Mouse (Mus musculus) liver, embryonic 11.5 days (tissue): Measurements from ENCODE around the gene Fzd5. TPM values are rescaled to one million over a fixed set of nuclear protein-coding genes. Genes with fewer than 3 reads are reported as not detected.
A peak's percentile ranks its signal among the peaks of the same experiment; 100 is the strongest.

ENCODE experiments used
- ATAC-seq: fragments of 200-750 bp; cut with Nextera tagmentation; replicated peaks from 2 replicates; pipeline ENCODE4 v1.8.0; 2017; ENCODE audit warnings: moderate number of reproducible peaks, mild to moderate bottlenecking, moderate TSS enrichment, moderate library complexity; ENCODE audit not compliant: low FRiP score
- DNase-seq: peaks from one replicate; pipeline ENCODE4 v3.0.0-alpha.2; 2017; ENCODE audit warnings: low spot score
- H3K27ac ChIP-seq: fragments of 300-500 bp; sonication (generic); 2 replicates; pipeline ENCODE4 v1.5.1; 2014; ENCODE audit warnings: mild to moderate bottlenecking, low read depth, low read length, control low read depth
- H3K27me3 ChIP-seq: fragments of 300-500 bp; sonication (generic); replicated peaks from 2 replicates; pipeline ENCODE4 v1.6.1; 2014; ENCODE audit warnings: low read length, mixed read lengths; ENCODE audit not compliant: control insufficient read depth, insufficient read depth
- H3K36me3 ChIP-seq: fragments of 300-500 bp; sonication (generic); 2 replicates; pipeline ENCODE4 v1.6.1; 2014; ENCODE audit warnings: mild to moderate bottlenecking, low read length, moderate library complexity, mixed read lengths; ENCODE audit not compliant: control insufficient read depth, insufficient read depth
- H3K4me1 ChIP-seq: fragments of 300-500 bp; sonication (generic); replicated peaks from 2 replicates; pipeline ENCODE4 v1.6.1; 2014; ENCODE audit warnings: low read length, mixed read lengths; ENCODE audit not compliant: control insufficient read depth, insufficient read depth
- H3K4me2 ChIP-seq: fragments of 300-500 bp; sonication (generic); 2 replicates; pipeline ENCODE4 v1.6.1; 2014; ENCODE audit warnings: mild to moderate bottlenecking, control low read depth, moderate library complexity
- H3K4me3 ChIP-seq: fragments of 300-500 bp; sonication (generic); 2 replicates; pipeline ENCODE4 v1.5.1; 2014; ENCODE audit warnings: low read depth, low read length, control low read depth
- H3K9ac ChIP-seq: fragments of 300-500 bp; sonication (generic); 2 replicates; pipeline ENCODE4 v1.6.1; 2014; ENCODE audit warnings: low read depth, low read length, control low read depth
- H3K9me3 ChIP-seq: fragments of 300-500 bp; sonication (generic); 2 replicates; pipeline ENCODE4 v1.6.1; 2016; ENCODE audit warnings: low read length, inconsistent platforms, mixed read lengths; ENCODE audit not compliant: control insufficient read depth
- WGBS: fragments of 180-500 bp; shearing (Covaris S2); extraction: QIAGEN DNeasy Blood & Tissue Kit; methylation state at CpG from one replicate; pipeline ENCODE4 v1.1.7; 2014; 5-methylcytosine and 5-hydroxymethylcytosine counted together
- polyA plus RNA-seq: library from polyadenylated mRNA; unstranded; fragments of >200 nt; fragmentation: Nextera tagmentation; extraction: Ambion mirVana; gene quantifications from 2 replicates; pipeline ENCODE4 v1.2.1, GENCODE M21; 2014

Fzd5 gene
- polyA plus RNA-seq, 1 experiment from 2014 or later = 2.2 TPM

GRCm38 (mm10) chr1:64736681-64737501 is 660 bp downstream of the Fzd5 start:
- Histone ChIP-seq H3K9ac (peak overlapping the region; percentile 71), H3K9me3 (no peaks in the 10 kb centered on the region), H3K27ac (peak overlapping the region; percentile 70), H3K4me3 (peak overlapping the region; percentile 65), H3K27me3 (peaks cover 12% of the 10 kb centered on the region), H3K4me1 (peaks cover 39% of the 10 kb centered on the region), H3K36me3 (0 out of 2 replicates have a peak, but pooled peaks cover 2% of the 10 kb centered on the region), H3K4me2 (peak overlapping the region; percentile 100)
- ATAC-seq (no peak), DNase-seq (no peak)
- WGBS = under 1% methylated on average over 55 of the region's 56 CpGs

DNA sequence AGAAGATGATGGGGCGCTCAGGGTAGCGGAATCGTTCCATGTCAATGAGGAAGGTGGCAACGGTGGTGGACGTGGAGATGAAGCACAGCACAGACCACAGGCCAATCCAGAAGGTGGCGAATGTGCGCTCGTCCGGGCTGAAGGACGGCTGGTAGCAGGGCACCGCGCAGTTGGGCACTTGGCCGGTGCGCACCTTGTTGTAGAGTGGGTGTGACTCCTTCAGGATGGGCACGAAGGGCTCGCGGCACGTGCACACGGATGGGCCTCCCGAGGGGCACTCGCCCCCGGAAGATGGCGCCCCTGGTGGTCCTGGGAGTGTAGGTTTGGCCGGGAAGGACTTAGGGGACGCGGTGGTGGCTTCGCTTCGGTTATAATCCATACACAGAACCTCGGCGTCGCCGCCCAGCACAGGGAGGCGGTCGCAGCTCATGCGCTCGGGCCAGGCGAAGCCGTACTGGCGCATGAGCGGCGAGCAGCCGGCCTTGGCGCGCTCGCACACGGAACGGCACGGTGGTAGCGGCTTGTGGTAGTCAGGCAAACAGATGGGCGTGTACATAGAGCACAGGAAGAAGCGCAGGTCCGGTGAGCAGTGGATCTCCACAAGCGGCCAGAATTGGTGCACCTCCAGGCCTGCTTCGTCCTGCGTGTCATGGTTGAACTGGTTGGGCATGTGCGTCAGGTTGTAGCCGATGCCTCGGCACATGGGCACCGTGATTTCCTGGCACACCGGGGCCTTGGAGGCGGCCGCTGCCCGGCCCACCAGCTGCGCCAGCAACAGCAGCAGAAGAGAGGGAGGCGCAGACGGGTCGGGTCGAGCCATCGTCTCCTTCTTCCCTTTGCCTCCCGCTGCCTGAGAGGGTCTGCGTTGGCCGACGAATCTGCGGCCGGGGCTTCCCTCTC is 1.5 kb downstream of the Fzd5 start:
- Histone ChIP-seq H3K27ac (peak overlapping the region; percentile 58), H3K27me3 (peaks cover 12% of the 10 kb centered on the region), H3K36me3 (0 out of 2 replicates have a peak, but pooled peaks cover 2% of the 10 kb centered on the region), H3K4me2 (peak overlapping the region; percentile 100), H3K9me3 (no peaks in the 10 kb centered on the region), H3K4me1 (peaks cover 45% of the 10 kb centered on the region), H3K4me3 (peak overlapping the region; percentile 65), H3K9ac (peak overlapping the region; percentile 71)
- WGBS = 8% methylated on average over 72 of the region's 75 CpGs
- ATAC-seq (0 out of 2 replicates have a peak, but pooled peaks have one; percentile 5), DNase-seq (peak; percentile 64)

DNA sequence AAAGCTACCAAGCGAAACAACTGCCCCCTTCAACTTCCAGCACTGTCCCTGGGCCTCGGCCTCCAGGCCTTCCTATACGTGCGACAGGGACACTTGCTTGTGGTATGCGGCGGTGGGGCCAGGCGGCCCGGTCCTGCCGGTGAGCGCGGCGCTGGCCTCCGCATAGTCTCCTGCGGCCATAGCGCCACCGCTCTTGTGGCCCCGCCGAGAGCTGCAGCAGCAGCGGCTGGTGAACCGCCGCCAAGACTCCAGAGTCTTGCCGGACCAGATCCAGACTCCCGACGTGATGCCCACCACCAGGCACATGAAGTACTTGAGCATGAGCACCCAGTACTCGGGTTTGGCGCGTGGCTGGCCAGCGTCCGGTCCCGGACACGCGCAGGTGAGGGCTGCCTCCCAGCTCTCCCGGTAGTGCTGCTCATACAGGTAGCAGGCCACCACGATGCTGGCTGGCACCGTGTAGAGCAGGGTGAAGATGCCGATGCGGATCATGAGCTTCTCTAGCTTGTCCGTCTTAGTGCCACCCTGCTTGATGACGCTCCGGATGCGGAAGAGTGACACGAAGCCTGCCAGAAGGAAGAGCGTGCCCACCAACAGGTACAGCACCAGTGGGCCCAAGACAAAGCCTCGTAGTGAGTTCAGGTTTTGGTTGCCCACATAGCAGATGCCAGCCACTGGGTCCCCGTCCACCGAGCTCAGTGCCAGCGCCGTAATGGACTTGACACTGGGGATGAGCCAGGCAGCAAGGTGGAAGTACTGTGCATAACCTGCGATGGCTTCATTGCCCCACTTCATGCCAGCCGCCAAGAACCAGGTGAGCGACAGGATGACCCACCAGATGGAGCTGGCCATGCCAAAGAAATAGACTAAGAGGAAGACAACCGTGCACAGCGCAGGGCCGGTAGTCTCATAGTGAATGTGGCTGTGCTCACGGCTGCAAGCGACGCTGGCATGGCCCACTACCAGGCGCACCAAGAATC is 2.5 kb downstream of the Fzd5 start:
- Histone ChIP-seq H3K27me3 (peaks cover 12% of the 10 kb centered on the region), H3K4me1 (peaks cover 45% of the 10 kb centered on the region), H3K9me3 (no peaks in the 10 kb centered on the region), H3K27ac (peak overlapping the region; percentile 89), H3K36me3 (0 out of 2 replicates have a peak, but pooled peaks cover 2% of the 10 kb centered on the region), H3K4me3 (peak overlapping the region; percentile 65), H3K4me2 (peak overlapping the region; percentile 100), H3K9ac (peak overlapping the region; percentile 68)
- 35% methylated on average over 58 of the region's 58 CpGs for WGBS
- DNase-seq (peak; percentile 68), ATAC-seq (no peak)

DNA sequence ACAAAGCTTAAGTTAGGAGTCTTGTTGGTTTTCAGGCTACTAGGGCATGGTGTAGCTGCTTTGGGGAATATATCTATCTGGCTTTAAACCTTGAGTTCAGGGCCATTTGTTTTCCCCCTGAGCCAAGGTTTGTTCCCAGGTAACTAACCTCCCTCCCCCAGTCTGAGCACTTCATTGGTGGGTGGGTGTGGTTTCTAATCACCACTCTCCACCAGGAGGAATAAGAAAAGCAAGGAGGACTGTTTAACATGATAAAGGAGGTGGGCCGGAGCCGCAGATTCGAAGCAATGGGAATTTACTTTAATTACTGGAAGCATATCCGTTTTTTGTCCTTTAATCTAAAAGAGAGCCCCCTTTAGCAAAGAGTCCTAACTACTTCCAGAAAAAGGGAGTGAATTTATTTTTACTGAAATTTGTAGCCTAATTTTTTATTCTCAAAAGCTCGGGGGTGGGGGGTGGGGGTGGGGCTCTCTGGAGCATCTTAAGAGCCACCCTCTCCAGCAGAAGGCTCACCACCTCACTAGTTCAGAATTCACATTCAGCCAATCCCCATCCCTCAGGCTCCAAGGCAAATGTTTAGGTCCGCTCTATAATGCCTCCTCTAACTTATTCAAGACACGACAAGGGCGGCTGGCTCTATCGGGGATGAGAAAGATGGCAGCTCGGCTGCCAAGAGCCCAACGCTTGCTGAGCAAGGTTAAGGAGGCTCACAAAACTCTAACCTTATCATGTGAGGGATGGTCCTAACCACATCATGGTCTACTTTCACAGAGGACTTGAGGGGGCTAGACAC is 3.9 kb downstream of the Fzd5 start:
- Histone ChIP-seq H3K9me3 (no peaks in the 10 kb centered on the region), H3K4me1 (peaks cover 45% of the 10 kb centered on the region), H3K9ac (peak overlapping the region; percentile 57), H3K4me2 (peak overlapping the region; percentile 100), H3K4me3 (peak overlapping the region; percentile 65), H3K27ac (peak overlapping the region; percentile 89), H3K36me3 (0 out of 2 replicates have a peak, but pooled peaks cover 2% of the 10 kb centered on the region), H3K27me3 (peaks cover 12% of the 10 kb centered on the region)
- WGBS = 33% methylated on average over 11 of the region's 11 CpGs
- peak; percentile 51 for ATAC-seq
- DNase-seq = peak; percentile 47

GRCm38 (mm10) chr1:64732637-64733200 is 4.8 kb downstream of the Fzd5 start:
- Histone ChIP-seq H3K4me1 (peaks cover 45% of the 10 kb centered on the region), H3K4me2 (peak overlapping the region; percentile 100), H3K27me3 (peaks cover 12% of the 10 kb centered on the region), H3K9me3 (no peaks in the 10 kb centered on the region), H3K4me3 (peak overlapping the region; percentile 65), H3K27ac (peak overlapping the region; percentile 87), H3K9ac (peak overlapping the region; percentile 49), H3K36me3 (peaks cover 2% of the 10 kb centered on the region; the same call in 1 of the 2 replicates)
- ATAC-seq (no peak), DNase-seq (no peak)
- WGBS = 38% methylated on average over 7 of the region's 7 CpGs

GRCm38 (mm10) chr1:64732161-64732560 is 5.4 kb downstream of the Fzd5 start:
- H3K4me1 ChIP-seq = peaks cover 45% of the 10 kb centered on the region
- peak overlapping the region; percentile 1; the same call in 1 of the 2 replicates for H3K27ac ChIP-seq
- WGBS = 33% methylated on average over 10 of the region's 10 CpGs
- ATAC-seq (no peak), DNase-seq (no peak)
- H3K36me3 ChIP-seq = peaks cover 2% of the 10 kb centered on the region; the same call in 1 of the 2 replicates
- H3K4me2 ChIP-seq = peak overlapping the region; percentile 100
- H3K9me3 ChIP-seq = no peaks in the 10 kb centered on the region
- H3K4me3 ChIP-seq = peak overlapping the region; percentile 65
- peak overlapping the region; percentile 26; the same call in 1 of the 2 replicates for H3K9ac ChIP-seq
- peaks cover 12% of the 10 kb centered on the region for H3K27me3 ChIP-seq

- ATAC-seq (no peak), DNase-seq (peak; percentile 30)
- H3K27ac ChIP-seq = 0 out of 2 replicates have a peak overlapping the region, but pooled peaks have one; percentile 1
- no peaks in the 10 kb centered on the region for H3K9me3 ChIP-seq
- H3K4me1 ChIP-seq = peaks cover 45% of the 10 kb centered on the region
- peak overlapping the region; percentile 39; the same call in 1 of the 2 replicates for H3K9ac ChIP-seq
- peak overlapping the region; percentile 100 for H3K4me2 ChIP-seq
- H3K36me3 ChIP-seq = peaks cover 2% of the 10 kb centered on the region; the same call in 1 of the 2 replicates
- WGBS = 74% methylated on average over 16 of the region's 16 CpGs
- no peak overlapping the region for H3K4me3 ChIP-seq
- H3K27me3 ChIP-seq = peaks cover 12% of the 10 kb centered on the region
These were observed 6.1 kb downstream of the Fzd5 start for GRCm38 (mm10) chr1:64731341-64732020.
